Mouse (Mus musculus) c-Kit-positive CD71-positive TER-119-negative erythroid progenitor cells, embryonic 14.5 days (primary cell): ENCODE measurements around the gene Cacnb1.

Source experiments
- DNase-seq: peaks from one replicate; pipeline ENCODE4 v3.0.0-alpha.2; 2013; ENCODE audit warnings: low read depth

The Cacnb1 gene

DNA sequence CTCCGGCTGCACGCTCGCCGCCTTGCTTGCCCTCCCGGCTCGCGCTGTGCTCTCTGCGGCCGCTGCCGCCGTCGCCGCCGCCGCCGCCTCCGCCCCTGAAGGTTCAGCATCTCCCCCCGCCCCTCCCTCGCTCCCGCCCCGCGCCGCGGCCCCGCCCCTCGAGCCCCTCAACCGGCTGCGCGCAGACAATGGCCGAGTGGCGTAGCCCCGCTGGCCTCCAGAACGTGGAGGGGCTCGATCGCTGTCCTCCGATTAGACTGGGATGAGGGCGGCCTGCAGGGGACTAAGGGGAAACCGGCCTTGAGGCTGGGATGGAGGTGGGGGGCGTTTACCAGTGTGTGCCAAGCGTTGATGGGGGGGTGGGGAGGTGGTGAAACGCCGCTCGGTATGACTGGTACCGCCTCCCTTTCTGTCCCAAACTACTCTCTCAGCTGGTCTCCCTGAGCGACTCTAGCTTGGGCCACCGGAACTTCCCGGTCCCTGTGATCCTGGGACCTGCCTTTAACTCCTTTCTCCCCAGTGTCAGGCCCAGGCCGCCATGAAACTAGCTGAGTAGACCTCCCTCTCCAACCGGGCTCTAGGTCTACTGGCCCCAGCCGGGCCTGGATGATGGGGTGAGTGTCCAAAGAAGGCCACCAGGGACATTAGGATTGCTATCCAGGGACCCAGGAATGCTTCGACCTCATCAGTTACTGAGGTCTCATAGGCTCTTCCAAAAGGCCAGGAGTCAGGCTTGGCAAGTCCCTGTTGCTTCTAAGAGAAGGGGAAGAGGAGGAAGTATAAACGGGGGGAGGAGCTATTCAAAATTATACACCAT lies at the start of gene Cacnb1:
Gene Cacnb1 (minus strand): TSS at position 480 of the 817 bp plus-strand sequence.
- DNase-seq, result no peak

DNA sequence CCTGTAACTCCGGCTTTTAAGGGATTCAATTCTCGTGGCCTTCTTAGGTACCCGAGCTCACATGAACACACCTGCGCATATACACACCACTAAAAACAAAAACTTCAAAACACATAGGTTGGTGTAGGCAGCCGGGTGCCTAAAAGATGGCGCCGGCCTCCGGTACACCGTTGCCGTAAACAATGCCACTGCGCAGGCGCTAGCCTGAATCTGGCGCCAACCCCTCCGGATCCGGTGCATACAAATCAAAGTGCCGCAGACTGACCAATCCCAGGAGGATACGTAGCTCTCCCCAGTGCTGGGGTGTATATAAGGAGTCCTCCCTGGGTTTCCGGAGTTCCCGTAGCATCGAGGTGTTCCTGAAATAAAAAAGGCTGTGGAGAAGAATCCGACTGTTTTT lies 44.4 kb upstream of the Cacnb1 start:
- DNase-seq, result no peak

GRCm38 (mm10) chr11:98066201-98066600 lies 43.4 kb upstream of the Cacnb1 start:
- DNase-seq, result no peak

GRCm38 (mm10) chr11:98061904-98062562 lies 39.2 kb upstream of the Cacnb1 start:
- DNase-seq, result no peak

DNA sequence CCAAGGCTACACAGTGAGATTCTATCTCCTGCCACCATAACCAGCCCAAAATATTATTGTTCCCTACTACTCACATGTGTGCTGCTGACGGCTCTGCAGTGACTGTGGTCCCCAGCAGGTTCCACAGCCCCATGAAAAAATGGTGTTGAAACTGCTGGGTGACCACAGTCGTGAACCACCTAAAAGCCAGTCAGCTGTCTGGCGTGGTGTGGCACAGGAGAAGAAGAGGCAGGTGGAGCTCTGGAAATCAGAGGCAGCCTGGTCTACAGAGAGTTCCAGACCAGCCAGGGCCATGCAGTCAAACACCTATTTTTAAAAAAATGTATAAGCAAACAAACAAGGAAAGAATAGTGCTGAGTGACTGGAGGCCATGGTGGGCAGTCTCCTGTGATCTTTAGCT lies 38.6 kb upstream of the Cacnb1 start:
- DNase-seq, result no peak

DNA sequence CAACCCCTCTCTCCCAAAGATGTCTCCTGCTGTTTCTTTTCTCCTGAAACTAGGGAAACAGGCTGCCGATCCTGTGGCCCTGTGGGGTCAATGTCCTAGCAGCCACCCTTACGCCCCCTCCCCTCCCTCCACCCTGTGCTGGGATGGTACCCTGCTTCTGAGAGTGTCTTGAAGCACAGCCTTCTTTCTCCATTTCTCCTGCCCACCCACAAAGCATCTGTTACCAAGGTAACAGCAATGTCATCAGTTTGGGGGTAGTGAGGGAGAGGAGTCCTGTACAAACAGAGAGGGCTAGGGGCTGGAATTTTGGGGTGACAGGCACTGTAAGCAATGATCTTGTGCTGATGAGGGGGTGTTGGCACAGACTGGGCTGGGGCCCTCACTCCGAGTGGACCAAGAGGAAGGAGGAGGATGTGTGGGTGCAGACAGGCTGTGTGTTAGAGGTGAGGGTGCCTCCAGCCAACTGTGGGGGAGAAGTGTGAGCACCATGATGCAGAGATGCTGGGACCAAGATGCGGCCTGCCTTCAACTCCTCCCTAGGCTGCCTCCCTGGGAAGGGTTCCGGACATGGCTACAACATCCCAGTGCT lies 37.4 kb upstream of the Cacnb1 start:
- DNase-seq, result no peak

- no peak for DNase-seq
Measured at GRCm38 (mm10) chr11:98059662-98060061, 36.8 kb upstream of the Cacnb1 start.

- DNase-seq, result no peak
Measured at GRCm38 (mm10) chr11:98057998-98058397, 35.2 kb upstream of the Cacnb1 start.

GRCm38 (mm10) chr11:98057466-98057865 lies 34.6 kb upstream of the Cacnb1 start:
- DNase-seq, result no peak

- no peak for DNase-seq
Measured at GRCm38 (mm10) chr11:98052989-98053834, 30.4 kb upstream of the Cacnb1 start, which contains the start of gene Stac2. TSS of gene Stac2 (minus strand) at chr11:98053462.

DNA sequence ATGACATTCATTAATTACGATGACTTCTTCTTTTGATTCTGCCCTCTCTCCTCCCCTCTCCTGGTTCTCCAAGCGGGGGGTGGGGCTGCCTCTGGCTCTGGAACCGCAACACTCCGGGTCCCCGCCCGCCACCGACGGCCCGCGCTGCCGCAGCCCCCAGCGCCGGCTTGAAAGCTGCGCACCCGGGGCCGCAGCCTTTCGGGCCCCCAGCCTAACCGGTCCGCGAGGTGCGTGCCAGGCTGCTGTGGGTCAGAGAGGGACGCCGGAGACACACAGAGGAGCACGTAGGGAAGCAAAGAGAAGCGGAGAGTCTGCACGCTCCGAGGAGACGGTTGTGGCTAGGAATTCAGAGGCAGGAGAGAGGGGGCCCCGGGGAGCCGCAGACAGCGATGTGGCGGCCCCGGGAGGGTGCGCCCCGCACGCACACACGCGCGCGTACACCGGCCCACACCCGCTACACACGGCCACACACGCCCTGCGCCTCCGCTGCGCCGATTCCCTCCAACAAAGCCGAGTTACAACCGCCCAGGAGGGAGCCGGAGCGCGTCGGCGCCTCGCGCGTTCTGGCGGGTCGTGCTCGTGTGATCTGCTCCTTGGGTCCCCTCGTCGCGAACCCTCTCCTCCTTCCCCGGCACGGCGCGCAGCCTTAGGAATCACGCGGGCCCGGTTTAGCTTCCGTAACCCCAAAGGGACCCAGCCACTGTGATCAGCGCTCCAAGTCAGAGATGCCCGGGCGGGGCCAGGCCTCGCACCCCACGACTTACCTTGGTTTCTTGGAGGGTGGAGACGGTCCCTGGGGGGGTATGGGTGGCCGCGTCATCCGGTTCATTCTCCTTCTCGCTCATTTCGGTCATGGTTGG lies 29.5 kb upstream of the Cacnb1 start:
- no peak for DNase-seq

DNA sequence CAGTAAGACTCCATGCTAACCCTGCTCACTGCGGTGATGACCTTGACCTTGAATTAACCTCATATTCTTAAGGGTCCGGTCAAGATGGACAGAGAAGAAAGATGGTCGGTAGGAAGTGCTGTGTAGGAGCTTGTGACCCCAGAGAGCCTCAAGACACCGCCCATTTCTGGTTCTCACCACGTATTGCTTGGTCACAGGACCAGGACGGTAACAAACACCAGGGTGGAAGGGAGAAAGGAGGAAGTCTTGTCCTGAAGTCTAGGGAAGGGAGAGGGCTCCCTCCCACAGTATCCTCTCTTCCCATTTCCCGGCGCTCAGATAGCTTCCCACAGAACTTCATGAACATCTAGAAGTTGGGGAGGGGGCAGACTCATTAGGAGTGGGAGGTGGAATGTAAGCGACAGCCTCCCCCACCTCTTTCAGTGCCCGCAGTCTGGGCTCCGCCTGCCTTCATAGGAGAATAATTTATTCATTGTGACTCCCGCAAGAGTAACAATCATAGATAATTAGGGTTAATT lies 28.8 kb upstream of the Cacnb1 start:
- no peak for DNase-seq

DNA sequence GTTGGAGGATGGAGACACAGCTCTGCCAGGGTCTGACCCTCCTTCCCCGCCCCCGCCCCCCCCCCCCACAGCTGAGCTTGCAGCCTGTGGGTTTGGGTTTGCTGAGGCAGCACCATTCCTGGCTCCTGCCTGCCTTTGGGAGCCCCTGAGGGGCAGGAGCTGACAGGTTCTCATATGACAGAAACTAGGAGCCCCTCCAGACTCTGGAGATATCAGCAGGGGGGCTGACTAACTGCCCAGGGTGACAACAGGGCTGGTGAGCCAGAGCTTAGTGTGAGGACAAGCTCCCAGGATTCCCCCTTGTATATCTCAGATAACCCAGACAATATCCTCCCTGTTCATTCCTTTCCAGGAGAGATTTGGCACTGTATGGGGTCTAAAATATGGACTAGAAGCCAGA lies 28.1 kb upstream of the Cacnb1 start:
- DNase-seq, result no peak

GRCm38 (mm10) chr11:98050520-98050815 lies 27.6 kb upstream of the Cacnb1 start:
- no peak for DNase-seq

- no peak for DNase-seq
Measured at GRCm38 (mm10) chr11:98049672-98050519, 27.1 kb upstream of the Cacnb1 start.

DNA sequence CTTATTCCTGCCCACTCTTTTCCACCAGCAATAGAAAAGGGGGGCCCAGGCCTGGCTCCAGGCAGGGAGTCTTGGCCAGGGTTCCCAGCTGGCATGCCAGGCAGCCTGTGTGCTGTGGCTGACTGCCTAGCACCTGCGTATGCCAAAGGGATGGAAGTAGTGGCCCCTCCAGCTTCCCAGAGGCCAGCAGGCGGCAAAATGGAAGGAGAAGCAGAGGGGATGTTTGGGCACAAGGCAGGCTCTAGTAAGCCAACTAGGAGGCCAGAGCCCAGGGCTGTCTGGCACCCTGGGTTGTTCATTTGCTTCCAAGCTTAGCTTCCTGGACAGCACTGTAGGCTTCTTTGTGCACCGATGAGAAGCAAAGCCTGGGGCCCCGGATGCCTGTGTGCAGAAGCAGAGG lies 24.9 kb upstream of the Cacnb1 start:
- no peak for DNase-seq

DNA sequence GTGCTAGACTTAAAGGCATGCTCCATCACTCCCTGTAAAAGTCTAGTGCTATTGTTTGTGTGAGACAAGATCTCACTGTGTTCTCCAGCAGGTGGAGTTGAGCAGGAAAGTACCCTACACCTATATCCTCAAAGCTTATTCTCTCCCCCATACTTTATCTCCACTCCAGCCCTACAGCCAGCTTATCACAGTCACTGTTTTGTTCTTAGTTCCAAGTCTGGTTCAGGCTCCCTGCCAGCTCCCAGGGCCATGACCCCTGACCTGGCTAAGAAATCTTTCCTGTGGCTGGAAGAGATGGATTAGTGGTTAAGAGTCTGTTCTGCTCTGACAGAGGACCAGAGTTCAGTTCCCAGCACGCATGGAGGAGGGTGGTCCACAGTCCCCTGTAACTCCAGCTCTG lies 23.6 kb upstream of the Cacnb1 start:
- DNase-seq, result no peak

GRCm38 (mm10) chr11:98045596-98045995 lies 22.8 kb upstream of the Cacnb1 start:
- DNase-seq, result no peak

DNA sequence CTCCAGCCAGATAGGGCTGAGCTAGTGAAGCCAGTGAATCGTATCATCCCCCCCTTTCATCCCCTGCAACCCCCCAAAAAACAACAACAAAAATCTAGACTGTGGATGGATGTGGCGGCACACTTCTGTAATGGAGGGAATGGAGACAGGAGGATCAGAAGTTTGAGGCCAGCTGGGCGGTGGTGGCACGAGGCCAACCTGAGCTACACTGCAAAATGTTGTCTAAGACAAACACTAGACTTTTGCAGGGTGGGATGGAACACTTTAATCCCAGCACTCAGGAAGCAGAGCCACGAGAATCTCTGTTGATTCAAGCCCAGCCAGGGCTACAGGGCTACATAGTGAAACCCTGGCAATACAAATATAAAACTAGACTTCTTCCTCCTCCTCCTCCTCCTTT lies 21.2 kb upstream of the Cacnb1 start:
- DNase-seq, result no peak

DNA sequence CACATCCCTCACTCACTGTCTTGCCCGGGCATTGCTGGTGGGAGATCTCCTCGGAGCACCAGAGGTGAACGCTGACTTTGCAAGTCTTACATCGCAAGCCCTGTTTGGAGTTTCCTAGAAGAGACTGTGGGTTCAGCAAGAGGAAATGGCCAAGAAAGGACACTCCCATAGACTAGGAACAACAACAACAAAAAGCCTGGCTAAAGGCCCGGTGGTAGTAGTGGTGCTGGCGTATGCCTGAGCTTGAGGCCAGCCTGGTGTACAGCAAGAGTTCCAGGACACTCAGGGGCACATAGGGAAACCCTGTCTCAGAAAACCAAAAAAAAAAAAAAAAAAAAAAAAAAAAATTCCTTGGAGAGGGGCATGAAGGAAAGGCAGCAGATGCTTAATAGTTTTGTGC lies 19.9 kb upstream of the Cacnb1 start:
- DNase-seq, result no peak
